Mouse (Mus musculus) right cerebral cortex, postnatal 4 days (tissue): ENCODE data around the gene Proca1.

ENCODE experiments used
- DNase-seq: peaks from one replicate; pipeline ENCODE4 v3.0.0-alpha.2; 2022

Gene Proca1

GRCm38 (mm10) chr11:78193113-78193512, at the start of gene Proca1:
Gene Proca1, plus strand, starts transcription at chr11:78193392.
- DNase-seq: no peak

- no peak for DNase-seq
Observed at GRCm38 (mm10) chr11:78143520-78143919, 49.7 kb upstream of the Proca1 start.

GRCm38 (mm10) chr11:78146168-78146567, 47.0 kb upstream of the Proca1 start:
- DNase-seq: no peak

GRCm38 (mm10) chr11:78146707-78147543, 46.3 kb upstream of the Proca1 start:
- no peak for DNase-seq

GRCm38 (mm10) chr11:78151161-78151560, 42.0 kb upstream of the Proca1 start:
- no peak for DNase-seq

- peak; percentile 83 for DNase-seq
Observed at GRCm38 (mm10) chr11:78152299-78153231, 40.6 kb upstream of the Proca1 start.

GRCm38 (mm10) chr11:78153778-78154177, 39.4 kb upstream of the Proca1 start:
- DNase-seq: no peak

- no peak for DNase-seq
Observed at GRCm38 (mm10) chr11:78155674-78156073, 37.5 kb upstream of the Proca1 start.

- DNase-seq: no peak
Observed at GRCm38 (mm10) chr11:78156156-78156699, 37.0 kb upstream of the Proca1 start.

GRCm38 (mm10) chr11:78159096-78159495, 34.1 kb upstream of the Proca1 start:
- DNase-seq: peak; percentile 60

GRCm38 (mm10) chr11:78159557-78159956, 33.6 kb upstream of the Proca1 start:
- no peak for DNase-seq

- DNase-seq: no peak
Observed at GRCm38 (mm10) chr11:78160171-78160570, 33.0 kb upstream of the Proca1 start.

GRCm38 (mm10) chr11:78160675-78161074, 32.5 kb upstream of the Proca1 start:
- DNase-seq: no peak

- no peak for DNase-seq
Observed at GRCm38 (mm10) chr11:78161169-78161568, 32.0 kb upstream of the Proca1 start.

GRCm38 (mm10) chr11:78161968-78162367, 31.2 kb upstream of the Proca1 start:
- peak; percentile 63 for DNase-seq

- peak; percentile 65 for DNase-seq
Observed at GRCm38 (mm10) chr11:78162504-78162903, 30.7 kb upstream of the Proca1 start.

- DNase-seq: no peak
Observed at GRCm38 (mm10) chr11:78163045-78163444, 30.1 kb upstream of the Proca1 start.

GRCm38 (mm10) chr11:78163681-78164603, 29.2 kb upstream of the Proca1 start:
- DNase-seq: peak; percentile 55

GRCm38 (mm10) chr11:78164604-78164923, 28.6 kb upstream of the Proca1 start:
- no peak for DNase-seq

GRCm38 (mm10) chr11:78164924-78165760, 28.1 kb upstream of the Proca1 start, which contains the start of gene Traf4:
Gene Traf4, minus strand, starts transcription at chr11:78165589.
- peak; percentile 78 for DNase-seq

GRCm38 (mm10) chr11:78165761-78166109, 27.5 kb upstream of the Proca1 start:
- DNase-seq: peak; percentile 58
